15 mouse cellular contexts compared by ENCODE assay signal in genomic region chr6:79335131-79335530, GRCm38 (mm10).
DNase-seq lines count a peak whose midpoint lies in the region; ATAC-seq lines count a peak whose summit lies in the region.
"Had no signal": no experiment of that assay in that cellular context is flagged by ENCODE, and none has a peak within 500 bp of the region (broad histone marks: within the 10 kb centered on the region; RNA-seq: fewer than 3 reads in every experiment).

No protein-coding gene starts in this region.

- 84% methylated on average over 2 of the region's 2 CpGs for WGBS in kidney, embryonic 14.5 days

- H3K9me3 ChIP-seq in kidney, embryonic 14.5 days (ENCODE audit: control insufficient read depth, low read length) = no peaks in the 10 kb centered on the region
- H3K9me3 ChIP-seq: embryonic facial prominence, embryonic 10.5 days; stomach, embryonic 15.5 days had no signal

- DNase-seq in frontal cortex, postnatal 36 days (ENCODE audit: low spot score in 2 of 2) = peak; percentile 3
- DNase-seq in brain, adult 2 months (ENCODE audit: low read depth, low spot score) = peak; percentile 28
- peak; percentile 45 for DNase-seq in brain, embryonic 18.5 days (ENCODE audit: low read depth, low spot score)
- peak; percentile 61 for DNase-seq in layer of hippocampus, adult 9-11 months
- DNase-seq in urinary bladder, postnatal 10 days (ENCODE audit: low spot score) = no peak
- DNase-seq: heart, adult 11 months; kidney, adult 2 months; kidney, postnatal 25 days; liver; liver, postnatal 0 days; thymus, postnatal 14 days had no signal

- H3K4me3 ChIP-seq in kidney, embryonic 14.5 days (ENCODE audit: low read length) = no peak overlapping the region
- H3K4me3 ChIP-seq: embryonic facial prominence, embryonic 10.5 days; stomach, embryonic 15.5 days had no signal

- no peaks in the 10 kb centered on the region for H3K36me3 ChIP-seq in kidney, embryonic 14.5 days (ENCODE audit: control insufficient read depth, insufficient read depth, low read length)
- H3K36me3 ChIP-seq: embryonic facial prominence, embryonic 10.5 days; stomach, embryonic 15.5 days had no signal

- ATAC-seq in frontal cortex, adult (ENCODE audit: low TSS enrichment) = no peak
- ATAC-seq in kidney, embryonic 14.5 days (ENCODE audit: low FRiP score, low TSS enrichment) = no peak
- ATAC-seq: liver, postnatal 0 days had no signal

- no peak overlapping the region for H3K9ac ChIP-seq in kidney, embryonic 14.5 days (ENCODE audit: low read depth, low read length)
- H3K9ac ChIP-seq: liver, postnatal 0 days; stomach, embryonic 15.5 days had no signal

- H3K27ac ChIP-seq in kidney, embryonic 14.5 days (ENCODE audit: low read depth, low read length) = no peak overlapping the region
- H3K27ac ChIP-seq: embryonic facial prominence, embryonic 10.5 days; stomach, embryonic 15.5 days had no signal

- H3K4me2 ChIP-seq in kidney, embryonic 14.5 days (replicated peaks; ENCODE audit: low read depth, low read length) = no peak overlapping the region
- H3K4me2 ChIP-seq: stomach, embryonic 15.5 days had no signal

- no peaks in the 10 kb centered on the region for H3K27me3 ChIP-seq in kidney, embryonic 14.5 days (ENCODE audit: control insufficient read depth, insufficient read depth, low read length)
- H3K27me3 ChIP-seq: stomach, embryonic 15.5 days had no signal

- no peaks in the 10 kb centered on the region for H3K4me1 ChIP-seq in kidney, embryonic 14.5 days (ENCODE audit: control insufficient read depth, insufficient read depth, low read length)
- H3K4me1 ChIP-seq: embryonic facial prominence, embryonic 10.5 days; stomach, embryonic 15.5 days had no signal
